Comparison of ENCODE assay signal across 8 mouse cellular contexts in the genomic region with DNA sequence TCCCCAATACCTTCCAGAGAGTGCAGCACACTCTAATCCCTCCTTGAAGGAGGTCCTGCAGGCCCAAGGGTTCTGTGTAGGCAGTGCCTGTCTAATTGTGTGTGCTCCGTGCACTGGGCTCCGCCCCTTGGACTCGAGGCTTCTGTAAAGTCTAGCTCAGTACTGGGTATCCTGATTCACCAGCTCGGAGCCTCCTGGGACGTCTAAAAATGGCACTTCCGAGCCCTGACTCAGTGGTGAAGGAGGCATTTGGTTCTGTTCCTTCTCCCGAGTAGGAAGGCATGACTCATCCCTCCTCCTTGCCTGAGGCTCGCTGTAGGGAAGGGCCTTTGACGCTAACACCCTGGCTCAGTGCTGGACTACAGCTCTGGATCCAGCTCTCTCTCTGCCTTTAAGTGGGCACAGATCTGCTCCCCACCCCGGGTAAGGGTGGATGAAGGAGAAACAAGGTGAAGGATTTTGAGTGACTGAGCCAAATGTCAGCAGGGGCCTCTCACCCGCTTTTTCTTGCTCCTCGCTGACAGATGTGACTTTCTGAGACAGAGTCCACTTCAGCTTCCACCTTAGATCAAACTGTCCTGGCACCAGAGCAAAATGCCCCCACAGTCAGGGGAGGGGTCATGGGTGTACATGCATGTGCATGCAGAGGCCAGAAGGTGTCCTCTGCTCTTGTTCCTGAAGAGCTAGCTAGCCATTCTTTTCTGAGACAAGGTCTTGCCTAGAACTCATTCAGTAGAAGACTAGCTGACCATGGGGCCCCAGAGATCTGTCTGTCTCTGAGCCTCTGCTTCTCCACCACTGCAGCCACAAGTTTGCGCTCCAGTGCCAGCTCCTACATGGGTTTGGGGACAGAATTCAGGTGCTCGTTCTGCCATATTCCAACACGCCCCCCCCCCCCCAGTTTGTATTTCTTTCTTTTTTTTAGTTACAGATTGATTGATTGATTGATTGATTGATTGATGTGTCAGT.
DNase-seq lines count a peak whose midpoint lies in the region; ATAC-seq lines count a peak whose summit lies in the region.

No protein-coding gene starts in this region.

- H3K9ac ChIP-seq in hindbrain, embryonic 11.5 days (ENCODE audit: low read depth, low read length): no peak overlapping the region
- no peak overlapping the region for H3K9ac ChIP-seq in hindbrain, embryonic 14.5 days
- H3K9ac ChIP-seq in embryonic facial prominence, embryonic 12.5 days: no peak overlapping the region
- peak overlapping the region; percentile 39; the same call in 1 of the 2 replicates for H3K9ac ChIP-seq in heart, embryonic 14.5 days (ENCODE audit: low read length)
- 0 out of 2 replicates have a peak overlapping the region, but pooled peaks have one; percentile 15 for H3K9ac ChIP-seq in midbrain, embryonic 12.5 days (replicated peaks)

- peak; percentile 16; the same call in 1 of the 2 replicates for ATAC-seq in hindbrain, embryonic 11.5 days (ENCODE audit: low FRiP score)
- no peak for ATAC-seq in hindbrain, embryonic 14.5 days (ENCODE audit: low FRiP score)
- 0 out of 2 replicates have a peak, but pooled peaks have one; percentile 53 for ATAC-seq in embryonic facial prominence, embryonic 12.5 days (ENCODE audit: insufficient number of reproducible peaks, insufficient read depth, low FRiP score, low TSS enrichment)
- peak; percentile 51; the same call in 1 of the 2 replicates for ATAC-seq in heart, embryonic 14.5 days (ENCODE audit: insufficient number of reproducible peaks, insufficient read depth, low FRiP score, low read depth)
- peak; percentile 41 for ATAC-seq in midbrain, embryonic 12.5 days (ENCODE audit: low FRiP score, low read depth)

- H3K27me3 ChIP-seq in hindbrain, embryonic 11.5 days (ENCODE audit: control insufficient read depth, insufficient read depth, low read length): no peaks in the 10 kb centered on the region
- no peaks in the 10 kb centered on the region for H3K27me3 ChIP-seq in hindbrain, embryonic 14.5 days (ENCODE audit: control insufficient read depth, insufficient read depth, low read length)
- H3K27me3 ChIP-seq in embryonic facial prominence, embryonic 12.5 days: no peaks in the 10 kb centered on the region
- no peaks in the 10 kb centered on the region for H3K27me3 ChIP-seq in heart, embryonic 14.5 days (ENCODE audit: control insufficient read depth, insufficient read depth, low read length)
- H3K27me3 ChIP-seq in midbrain, embryonic 12.5 days: peaks cover 3% of the 10 kb centered on the region; the same call in 1 of the 2 replicates

- DNase-seq in hindbrain, embryonic 11.5 days (ENCODE audit: low spot score): no peak
- DNase-seq in hindbrain, embryonic 14.5 days (ENCODE audit: low spot score): no peak
- peak; percentile 81 for DNase-seq in Muller cell, postnatal 12 days (ENCODE audit: inconsistent ontology term)
- peak; percentile 89 to 91 for DNase-seq in left cerebral cortex, adult 9 months (ENCODE audit: low spot score in 2 of 2)
- no peak for DNase-seq in spleen, adult 18-20 months

- no peaks in the 10 kb centered on the region for H3K9me3 ChIP-seq in hindbrain, embryonic 11.5 days (ENCODE audit: control insufficient read depth, low read length)
- H3K9me3 ChIP-seq in hindbrain, embryonic 14.5 days (ENCODE audit: control insufficient read depth, low read length): no peaks in the 10 kb centered on the region
- H3K9me3 ChIP-seq in embryonic facial prominence, embryonic 12.5 days: no peaks in the 10 kb centered on the region
- H3K9me3 ChIP-seq in heart, embryonic 14.5 days (ENCODE audit: control insufficient read depth, low read length): no peaks in the 10 kb centered on the region
- H3K9me3 ChIP-seq in midbrain, embryonic 12.5 days: no peaks in the 10 kb centered on the region

- no peaks in the 10 kb centered on the region for H3K36me3 ChIP-seq in hindbrain, embryonic 11.5 days (ENCODE audit: control insufficient read depth, insufficient read depth, low read length)
- H3K36me3 ChIP-seq in hindbrain, embryonic 14.5 days (replicated peaks; ENCODE audit: control insufficient read depth, insufficient read depth): no peaks in the 10 kb centered on the region
- H3K36me3 ChIP-seq in embryonic facial prominence, embryonic 12.5 days: no peaks in the 10 kb centered on the region
- no peaks in the 10 kb centered on the region for H3K36me3 ChIP-seq in heart, embryonic 14.5 days (ENCODE audit: control insufficient read depth, insufficient read depth, low read length)
- no peaks in the 10 kb centered on the region for H3K36me3 ChIP-seq in midbrain, embryonic 12.5 days

- no peak overlapping the region for H3K27ac ChIP-seq in hindbrain, embryonic 11.5 days (ENCODE audit: low read depth, low read length)
- H3K27ac ChIP-seq in hindbrain, embryonic 14.5 days: no peak overlapping the region
- H3K27ac ChIP-seq in embryonic facial prominence, embryonic 12.5 days: no peak overlapping the region
- H3K27ac ChIP-seq in heart, embryonic 14.5 days (replicated peaks in 1 of 2; ENCODE audit: control insufficient read depth in 1 of 2, insufficient read depth in 1 of 2, low read depth in 2 of 2, low read length in 2 of 2): no peak overlapping the region
- H3K27ac ChIP-seq in midbrain, embryonic 12.5 days (replicated peaks): no peak overlapping the region

- 49% methylated on average over 15 of the region's 15 CpGs for WGBS in hindbrain, embryonic 11.5 days
- 48% methylated on average over 14 of the region's 15 CpGs for WGBS in hindbrain, embryonic 14.5 days
- 41% methylated on average over 15 of the region's 15 CpGs for WGBS in embryonic facial prominence, embryonic 12.5 days
- 33% methylated on average over 15 of the region's 15 CpGs for WGBS in heart, embryonic 14.5 days
- WGBS in midbrain, embryonic 12.5 days: 42% methylated on average over 15 of the region's 15 CpGs

- H3K4me1 ChIP-seq in hindbrain, embryonic 11.5 days (replicated peaks; ENCODE audit: control insufficient read depth, insufficient read depth, low read length): no peaks in the 10 kb centered on the region
- peaks cover 16% of the 10 kb centered on the region for H3K4me1 ChIP-seq in hindbrain, embryonic 14.5 days (replicated peaks; ENCODE audit: control insufficient read depth, insufficient read depth, low read length)
- peaks cover 3% of the 10 kb centered on the region; the same call in 1 of the 2 replicates for H3K4me1 ChIP-seq in embryonic facial prominence, embryonic 12.5 days
- peaks cover 9% of the 10 kb centered on the region in 2 experiments for H3K4me1 ChIP-seq in heart, embryonic 14.5 days (ENCODE audit: control insufficient read depth in 2 of 2, insufficient read depth in 2 of 2, low read length in 2 of 2)
- peaks cover 14% of the 10 kb centered on the region for H3K4me1 ChIP-seq in midbrain, embryonic 12.5 days

- no peak overlapping the region for H3K4me2 ChIP-seq in hindbrain, embryonic 11.5 days (replicated peaks; ENCODE audit: low read depth, low read length)
- H3K4me2 ChIP-seq in hindbrain, embryonic 14.5 days (replicated peaks): no peak overlapping the region
- H3K4me2 ChIP-seq in embryonic facial prominence, embryonic 12.5 days (replicated peaks): 0 out of 2 replicates have a peak overlapping the region, but pooled peaks have one; percentile 3
- peak overlapping the region; percentile 55 for H3K4me2 ChIP-seq in heart, embryonic 14.5 days (ENCODE audit: low read length)
- 0 out of 2 replicates have a peak overlapping the region, but pooled peaks have one; percentile 17 for H3K4me2 ChIP-seq in midbrain, embryonic 12.5 days (replicated peaks)

- no peak overlapping the region for H3K4me3 ChIP-seq in hindbrain, embryonic 11.5 days (ENCODE audit: low read depth, low read length)
- H3K4me3 ChIP-seq in hindbrain, embryonic 14.5 days (replicated peaks; ENCODE audit: low read length): no peak overlapping the region
- H3K4me3 ChIP-seq in embryonic facial prominence, embryonic 12.5 days: no peak overlapping the region
- peak overlapping the region; percentile 2 to 15; a peak in 1 of 4 replicates for H3K4me3 ChIP-seq in heart, embryonic 14.5 days (ENCODE audit: control insufficient read depth in 1 of 2, insufficient read depth in 1 of 2, low read depth in 1 of 2, low read length in 2 of 2)
- no peak overlapping the region for H3K4me3 ChIP-seq in midbrain, embryonic 12.5 days

Comparison
In these comparisons a context has a peak if more than half of its experiments do, and no peak if none do; other contexts are left out.
1. DNase-seq: peak in Muller cell, postnatal 12 days (single experiment) and left cerebral cortex, adult 9 months (2 of 2); none in hindbrain, embryonic 11.5 days (single experiment), hindbrain, embryonic 14.5 days (single experiment) and spleen, adult 18-20 months (0 of 2).
2. H3K4me2 ChIP-seq: peak in embryonic facial prominence, embryonic 12.5 days (single experiment), heart, embryonic 14.5 days (single experiment) and midbrain, embryonic 12.5 days (single experiment); none in hindbrain, embryonic 11.5 days (single experiment) and hindbrain, embryonic 14.5 days (single experiment).
3. H3K4me3 ChIP-seq: peak in heart, embryonic 14.5 days (2 of 2); none in hindbrain, embryonic 11.5 days (single experiment), hindbrain, embryonic 14.5 days (single experiment), embryonic facial prominence, embryonic 12.5 days (single experiment) and midbrain, embryonic 12.5 days (single experiment).
4. H3K9ac ChIP-seq: peak in heart, embryonic 14.5 days (single experiment) and midbrain, embryonic 12.5 days (single experiment); none in hindbrain, embryonic 11.5 days (single experiment), hindbrain, embryonic 14.5 days (single experiment) and embryonic facial prominence, embryonic 12.5 days (single experiment).